10 mouse cellular contexts compared by ENCODE assay signal in genomic region chr5:107015046-107015421, GRCm38 (mm10). TPM values are rescaled to one million over a fixed set of nuclear protein-coding genes. Genes with fewer than 3 reads are reported as not detected.
A peak's percentile ranks its signal among the peaks of the same experiment; 100 is the strongest.
DNase-seq lines count a peak whose midpoint lies in the region; ATAC-seq and TF ChIP-seq lines count a peak whose summit lies in the region.
"Had no signal": no experiment of that assay in that cellular context is flagged by ENCODE, and none has a peak within 500 bp of the region (broad histone marks: within the 10 kb centered on the region; RNA-seq: fewer than 3 reads in every experiment).

No protein-coding gene starts in this region.

- DNase-seq in heart, adult 9 months (ENCODE audit: low spot score in 2 of 2) = no peak
- no peak for DNase-seq in G1E (ENCODE audit: low spot score)
- no peak for DNase-seq in left cerebral cortex, adult 8-10 months (ENCODE audit: low spot score in 2 of 2)
- no peak for DNase-seq in left cerebral cortex, adult 9 months (ENCODE audit: low spot score in 2 of 2)
- DNase-seq: gastrocnemius, postnatal 10 days had no signal

- no peak overlapping the region for H3K4me3 ChIP-seq in heart, embryonic 16.5 days (ENCODE audit: low read length)
- H3K4me3 ChIP-seq in G1E (ENCODE audit: low read depth, low read length) = peak overlapping the region; percentile 65; the same call in 1 of the 2 replicates
- H3K4me3 ChIP-seq in embryonic facial prominence, embryonic 13.5 days = no peak overlapping the region
- H3K4me3 ChIP-seq in liver, embryonic 15.5 days (replicated peaks) = no peak overlapping the region
- H3K4me3 ChIP-seq: myocyte had no signal

- no peaks in the 10 kb centered on the region for H3K9me3 ChIP-seq in heart, embryonic 16.5 days (replicated peaks; ENCODE audit: control insufficient read depth, low read length)
- no peaks in the 10 kb centered on the region for H3K9me3 ChIP-seq in G1E (replicated peaks)
- no peaks in the 10 kb centered on the region for H3K9me3 ChIP-seq in embryonic facial prominence, embryonic 13.5 days
- H3K9me3 ChIP-seq in liver, embryonic 15.5 days (replicated peaks) = no peaks in the 10 kb centered on the region

- peak overlapping the region; percentile 40 for H3K27ac ChIP-seq in heart, embryonic 16.5 days (ENCODE audit: low read length)
- H3K27ac ChIP-seq in embryonic facial prominence, embryonic 13.5 days = no peak overlapping the region
- no peak overlapping the region for H3K27ac ChIP-seq in liver, embryonic 15.5 days (replicated peaks)
- H3K27ac ChIP-seq: hindbrain, postnatal 0 days had no signal

- TF ChIP-seq CTCF in G1E (IDR thresholded peaks at IDR 0.05; ENCODE audit: low read depth, low read length) = no peak

- H3K9ac ChIP-seq in heart, embryonic 16.5 days (ENCODE audit: low read length) = no peak overlapping the region
- 0 out of 2 replicates have a peak overlapping the region, but pooled peaks have one; percentile 11 for H3K9ac ChIP-seq in embryonic facial prominence, embryonic 13.5 days
- H3K9ac ChIP-seq in liver, embryonic 15.5 days = no peak overlapping the region

- no peaks in the 10 kb centered on the region for H3K27me3 ChIP-seq in heart, embryonic 16.5 days (ENCODE audit: control insufficient read depth, insufficient read depth, low read length)
- no peaks in the 10 kb centered on the region for H3K27me3 ChIP-seq in G1E (ENCODE audit: insufficient read depth, low read length)
- no peaks in the 10 kb centered on the region for H3K27me3 ChIP-seq in embryonic facial prominence, embryonic 13.5 days
- H3K27me3 ChIP-seq in liver, embryonic 15.5 days = no peaks in the 10 kb centered on the region

- no peaks in the 10 kb centered on the region for H3K36me3 ChIP-seq in heart, embryonic 16.5 days (ENCODE audit: control insufficient read depth, insufficient read depth)
- H3K36me3 ChIP-seq in G1E (replicated peaks) = no peaks in the 10 kb centered on the region
- H3K36me3 ChIP-seq in embryonic facial prominence, embryonic 13.5 days = no peaks in the 10 kb centered on the region
- no peaks in the 10 kb centered on the region for H3K36me3 ChIP-seq in liver, embryonic 15.5 days (replicated peaks)

- peak overlapping the region; percentile 11; the same call in 1 of the 2 replicates for H3K4me2 ChIP-seq in heart, embryonic 16.5 days (ENCODE audit: low read depth, low read length)
- H3K4me2 ChIP-seq in embryonic facial prominence, embryonic 13.5 days = no peak overlapping the region; the same call in 1 of the 2 replicates
- H3K4me2 ChIP-seq in liver, embryonic 15.5 days = peak overlapping the region; percentile 43

- peaks cover 39% of the 10 kb centered on the region for H3K4me1 ChIP-seq in heart, embryonic 16.5 days (ENCODE audit: control insufficient read depth, insufficient read depth, low read length)
- H3K4me1 ChIP-seq in G1E (ENCODE audit: insufficient read depth, low read depth, low read length) = peaks cover 53% of the 10 kb centered on the region
- peaks cover 47% of the 10 kb centered on the region for H3K4me1 ChIP-seq in embryonic facial prominence, embryonic 13.5 days
- H3K4me1 ChIP-seq in liver, embryonic 15.5 days (replicated peaks) = peaks cover 14% of the 10 kb centered on the region

- 53% methylated on average over 2 of the region's 2 CpGs for WGBS in heart, embryonic 16.5 days
- WGBS in embryonic facial prominence, embryonic 13.5 days = 70% methylated on average over 2 of the region's 2 CpGs
- 30% methylated on average over 2 of the region's 2 CpGs for WGBS in liver, embryonic 15.5 days (ENCODE audit: insufficient replicate concordance)

- no peak for ATAC-seq in heart, embryonic 16.5 days (replicated peaks; ENCODE audit: extremely low read depth, insufficient read depth, low FRiP score)
- no peak for ATAC-seq in G1E (ENCODE audit: extremely low read depth, insufficient number of reproducible peaks, low FRiP score, poor library complexity, severe bottlenecking)
- ATAC-seq in embryonic facial prominence, embryonic 13.5 days (ENCODE audit: insufficient number of reproducible peaks, insufficient read depth, low FRiP score, low TSS enrichment, low read depth) = no peak
- ATAC-seq in liver, embryonic 15.5 days (ENCODE audit: insufficient read depth) = no peak
- ATAC-seq: hindbrain, postnatal 0 days had no signal

RNA-seq across cellular contexts. Expression of gene Cdc7, which starts 50.9 kb away (rescaled TPM):
- 24.1 and 29.2 TPM in 2 replicates for polyA plus RNA-seq in heart, embryonic 16.5 days (2015; fragmentation: Nextera tagmentation; extraction: Ambion mirVana)
- total RNA-seq in G1E (2014; fragmentation: Nextera tagmentation) (33.5 and 37.7 TPM in 2 replicates), G1E (2017) (43.7 and 43.8 TPM in 2 replicates)
- polyA plus RNA-seq in G1E (2012) = 6.7 and 8.7 TPM in 2 replicates
- polyA plus RNA-seq in embryonic facial prominence, embryonic 13.5 days (2015; fragmentation: Nextera tagmentation; extraction: Ambion mirVana) = 51.6 and 55.7 TPM in 2 replicates
- polyA plus RNA-seq in liver, embryonic 15.5 days (2015; fragmentation: Nextera tagmentation; extraction: Ambion mirVana) = 17.1 and 19.0 TPM in 2 replicates
- 10 to 100 TPM in 1 of 4 experiments, 1 to 10 TPM in 3; 7.0 to 11.8 (median 9.2) TPM for total RNA-seq in left cerebral cortex, adult 8-10 months (2022)
